ENCODE assay signal across 8 mouse cellular contexts in genomic region chr6:124661995-124662394, GRCm38 (mm10). TPM values are rescaled to one million over a fixed set of nuclear protein-coding genes. Genes with fewer than 3 reads are reported as not detected.
DNase-seq lines count a peak whose midpoint lies in the region; ATAC-seq and TF ChIP-seq lines count a peak whose summit lies in the region.

No protein-coding gene starts in this region.

- H3K36me3 ChIP-seq in heart, adult 2 months (ENCODE audit: control insufficient read depth, insufficient read depth, low read length): no peaks in the 10 kb centered on the region
- no peaks in the 10 kb centered on the region for H3K36me3 ChIP-seq in thymus, adult 2 months (ENCODE audit: control insufficient read depth, insufficient read depth, low read length)
- peaks cover 4% of the 10 kb centered on the region for H3K36me3 ChIP-seq in liver, embryonic 14.5 days (replicated peaks; ENCODE audit: control insufficient read depth, insufficient read depth, low read depth)

- no peak for TF ChIP-seq EP300 in heart, adult 2 months (IDR thresholded peaks at IDR 0.05; ENCODE audit: insufficient read depth, low read depth, low read length)
- TF ChIP-seq EP300 in liver, embryonic 14.5 days (IDR thresholded peaks at IDR 0.05; ENCODE audit: low read depth): no peak

- no peaks in the 10 kb centered on the region for H3K9me3 ChIP-seq in liver, embryonic 14.5 days (ENCODE audit: control insufficient read depth, low read length)

- H3K27ac ChIP-seq in heart, adult 2 months: peak overlapping the region; percentile 94
- H3K27ac ChIP-seq in thymus, adult 2 months (ENCODE audit: control insufficient read depth, insufficient read depth, low read length): no peak overlapping the region
- H3K27ac ChIP-seq in liver, embryonic 14.5 days: peak overlapping the region; percentile 74

- H3K9ac ChIP-seq in heart, adult 2 months (ENCODE audit: low read depth, low read length): peak overlapping the region; percentile 62
- H3K9ac ChIP-seq in liver, embryonic 14.5 days (replicated peaks): peak overlapping the region; percentile 72

- peak overlapping the region; percentile 80 for H3K4me2 ChIP-seq in liver, embryonic 14.5 days (ENCODE audit: low read depth)

- no peaks in the 10 kb centered on the region for H3K4me1 ChIP-seq in heart, adult 2 months (ENCODE audit: control insufficient read depth, insufficient read depth, low read length)
- peaks cover 26% of the 10 kb centered on the region for H3K4me1 ChIP-seq in thymus, adult 2 months (replicated peaks; ENCODE audit: control insufficient read depth, insufficient read depth, low read length)
- H3K4me1 ChIP-seq in liver, embryonic 14.5 days (replicated peaks; ENCODE audit: control insufficient read depth in 2 of 2, insufficient read depth in 2 of 2, low read length in 1 of 2): peaks cover 11 to 15% of the 10 kb centered on the region in 2 experiments

- 33% methylated on average over 6 of the region's 6 CpGs for WGBS in heart, adult 2 months
- 43% methylated on average over 6 of the region's 6 CpGs for WGBS in thymus, adult 2 months
- WGBS in liver, embryonic 14.5 days (ENCODE audit: insufficient replicate concordance): 28% methylated on average over 6 of the region's 6 CpGs

- intact Hi-C loops in heart, adult 2 months (cut with DNase I): loop anchor here (1.0 to 2.0 kb wide), 2 partner anchors 79 to 93 kb away; partner anchors contain the start of gene Grcc10

- no peak for TF ChIP-seq CTCF in heart, adult 2 months (IDR thresholded peaks at IDR 0.05)
- no peak for TF ChIP-seq CTCF in thymus, adult 2 months (IDR thresholded peaks at IDR 0.05; ENCODE audit: borderline replicate concordance, control insufficient read depth, extremely low read depth, insufficient read depth, low read length, poor library complexity)
- TF ChIP-seq CTCF in liver, embryonic 14.5 days (IDR thresholded peaks at IDR 0.05; ENCODE audit: low read depth): no peak

- no peaks in the 10 kb centered on the region for H3K27me3 ChIP-seq in heart, adult 2 months (ENCODE audit: control insufficient read depth, insufficient read depth, low read length)
- H3K27me3 ChIP-seq in thymus, adult 2 months (ENCODE audit: control insufficient read depth, insufficient read depth, low read length): no peaks in the 10 kb centered on the region
- H3K27me3 ChIP-seq in liver, embryonic 14.5 days (ENCODE audit: control insufficient read depth, insufficient read depth, low read length): no peaks in the 10 kb centered on the region

- ATAC-seq in liver, embryonic 14.5 days (ENCODE audit: insufficient read depth): no peak

- DNase-seq in heart, adult 2 months: no peak
- no peak for DNase-seq in heart, adult 18-20 months
- DNase-seq in thymus, adult 2 months: no peak
- DNase-seq in thymus, postnatal 10 days (ENCODE audit: low spot score in 2 of 2): no peak
- no peak for DNase-seq in liver, embryonic 14.5 days (ENCODE audit: low read depth in 3 of 3, low spot score in 3 of 3)
- no peak for DNase-seq in c-Kit-positive CD71-positive TER-119-positive erythroid progenitor cells, embryonic 14.5 days (ENCODE audit: low spot score)
- DNase-seq in ovary, postnatal 14 days (ENCODE audit: low spot score): no peak
- no peak for DNase-seq in right cerebral cortex, adult 2 months (ENCODE audit: low spot score in 2 of 2)

- H3K4me3 ChIP-seq in heart, adult 2 months: peak overlapping the region; percentile 91
- H3K4me3 ChIP-seq in thymus, adult 2 months (ENCODE audit: control insufficient read depth, insufficient read depth, low read length): peak overlapping the region; percentile 44
- peak overlapping the region; percentile 61 to 71 for H3K4me3 ChIP-seq in liver, embryonic 14.5 days (ENCODE audit: insufficient read depth in 1 of 2, low read depth in 2 of 2, low read length in 2 of 2)

- no peaks in the 10 kb centered on the region for H3K79me2 ChIP-seq in heart, adult 2 months (replicated peaks; ENCODE audit: control insufficient read depth, insufficient read depth, low read length)

- TF ChIP-seq POLR2A in heart, adult 2 months (IDR thresholded peaks at IDR 0.05; ENCODE audit: insufficient read depth, low read depth, low read length): no peak
- TF ChIP-seq POLR2A in thymus, adult 2 months (IDR thresholded peaks at IDR 0.05; ENCODE audit: control insufficient read depth, extremely low read depth, insufficient read depth, low read length, poor library complexity): no peak

RNA-seq across cellular contexts. Expression of gene Lpcat3, which starts 0.8 kb away (rescaled TPM):
- total RNA-seq in heart, adult 2 months (2021): 10 to 100 TPM; 34.9 to 40.5 TPM
- polyA plus RNA-seq in heart, adult 2 months (2012; rRNA removed): 73.4 and 116 TPM in 2 replicates
- total RNA-seq in heart, adult 18-20 months (2021): 10 to 100 TPM; 37.3 to 38.3 TPM
- 173 and 184 TPM in 2 replicates for polyA plus RNA-seq in thymus, adult 2 months (2012; rRNA removed)
- 61.4 and 65.7 TPM in 2 replicates for polyA plus RNA-seq in liver, embryonic 14.5 days (2012; rRNA removed)
- 64.2 and 67.0 TPM in 2 replicates for polyA plus RNA-seq in liver, embryonic 14.5 days (2014; fragmentation: Nextera tagmentation; extraction: Ambion mirVana)

RNA-seq across cellular contexts. Expression of gene C1s2, which starts 26.1 kb away (rescaled TPM):
- total RNA-seq in heart, adult 2 months (2021): under 1 TPM; 0.26 to 0.48 TPM
- not detected in 2 replicates for polyA plus RNA-seq in heart, adult 2 months (2012; rRNA removed)
- under 1 TPM; 0.57 to 0.90 TPM for total RNA-seq in heart, adult 18-20 months (2021)
- polyA plus RNA-seq in thymus, adult 2 months (2012; rRNA removed): 0.08 and 0.13 TPM in 2 replicates
- 0.01 TPM in 1 of 2 replicates, not detected in the other for polyA plus RNA-seq in liver, embryonic 14.5 days (2012; rRNA removed)
- not detected in 2 replicates for polyA plus RNA-seq in liver, embryonic 14.5 days (2014; fragmentation: Nextera tagmentation; extraction: Ambion mirVana)

RNA-seq across cellular contexts. Expression of gene Emg1, which starts 50.0 kb away (rescaled TPM):
- 10 to 100 TPM; 71.4 to 78.8 TPM for total RNA-seq in heart, adult 2 months (2021)
- 51.8 and 79.0 TPM in 2 replicates for polyA plus RNA-seq in heart, adult 2 months (2012; rRNA removed)
- 10 to 100 TPM; 78.1 to 80.8 TPM for total RNA-seq in heart, adult 18-20 months (2021)
- polyA plus RNA-seq in thymus, adult 2 months (2012; rRNA removed): 203 and 210 TPM in 2 replicates
- polyA plus RNA-seq in liver, embryonic 14.5 days (2012; rRNA removed): 91.1 and 103 TPM in 2 replicates
- 147 and 162 TPM in 2 replicates for polyA plus RNA-seq in liver, embryonic 14.5 days (2014; fragmentation: Nextera tagmentation; extraction: Ambion mirVana)

RNA-seq across cellular contexts. Expression of gene Phb2, which starts 50.1 kb away (rescaled TPM):
- 100 to 1,000 TPM; 260 to 292 TPM for total RNA-seq in heart, adult 2 months (2021)
- 184 and 200 TPM in 2 replicates for polyA plus RNA-seq in heart, adult 2 months (2012; rRNA removed)
- 100 to 1,000 TPM; 277 to 319 TPM for total RNA-seq in heart, adult 18-20 months (2021)
- 150 and 171 TPM in 2 replicates for polyA plus RNA-seq in thymus, adult 2 months (2012; rRNA removed)
- polyA plus RNA-seq in liver, embryonic 14.5 days (2012; rRNA removed): 101 and 124 TPM in 2 replicates
- 210 and 240 TPM in 2 replicates for polyA plus RNA-seq in liver, embryonic 14.5 days (2014; fragmentation: Nextera tagmentation; extraction: Ambion mirVana)
